Mouse (Mus musculus) cerebellum, adult 2 months (tissue): Measurements from ENCODE around the gene Rsu1. TPM values are rescaled to one million over a fixed set of nuclear protein-coding genes. Genes with fewer than 3 reads are reported as not detected.

Experiments
- DNase-seq, 2 experiments: peaks; one replicate each; pipeline ENCODE4 v3.0.0; 2021
- H3K27ac ChIP-seq: fragments of 200-500 bp; 2 replicates; pipeline ENCODE4 v1.5.1; 2012; ENCODE audit warnings: low read length, control low read depth, inconsistent platforms; ENCODE audit not compliant: insufficient read depth
- H3K27me3 ChIP-seq: fragments of 200-500 bp; 2 replicates; pipeline ENCODE4 v1.6.1; 2012; ENCODE audit warnings: inconsistent platforms, mild to moderate bottlenecking, low read length, moderate library complexity; ENCODE audit not compliant: control insufficient read depth, insufficient read depth
- H3K4me1 ChIP-seq: fragments of 200-500 bp; 2 replicates; pipeline ENCODE4 v1.6.1; 2011; ENCODE audit warnings: low read length; ENCODE audit not compliant: control insufficient read depth, insufficient read depth
- H3K4me3 ChIP-seq: fragments of 200-500 bp; replicated peaks from 2 replicates; pipeline ENCODE3; 2011; ENCODE audit warnings: mild to moderate bottlenecking, low read depth, low read length, control low read depth; ENCODE audit not compliant: insufficient read depth
- CTCF ChIP-seq: fragments of 200-500 bp; IDR thresholded peaks from 2 replicates; pipeline ENCODE4 v1.5.1; 2011; ENCODE audit warnings: low read depth, mild to moderate bottlenecking, control low read depth, low read length, moderate library complexity, borderline replicate concordance; ENCODE audit not compliant: insufficient read depth
- POLR2A ChIP-seq: fragments of 200-500 bp; IDR thresholded peaks from 2 replicates; pipeline ENCODE4 v1.6.1; 2011; ENCODE audit warnings: low read length, control low read depth, borderline replicate concordance; ENCODE audit not compliant: insufficient read depth
- WGBS: fragments of 180-500 bp; shearing (Covaris S2); methylation state at CpG from one replicate; pipeline ENCODE4 v1.1.7; 2018; 5-methylcytosine and 5-hydroxymethylcytosine counted together
- polyA plus RNA-seq: library from polyadenylated mRNA; depleted of rRNA; stranded (reverse); fragments of >200 nt; gene quantifications from 2 replicates; pipeline ENCODE4 v1.2.3, GENCODE M21; 2012

The Rsu1 gene
- polyA plus RNA-seq, 1 experiment: 34.3 TPM

DNA sequence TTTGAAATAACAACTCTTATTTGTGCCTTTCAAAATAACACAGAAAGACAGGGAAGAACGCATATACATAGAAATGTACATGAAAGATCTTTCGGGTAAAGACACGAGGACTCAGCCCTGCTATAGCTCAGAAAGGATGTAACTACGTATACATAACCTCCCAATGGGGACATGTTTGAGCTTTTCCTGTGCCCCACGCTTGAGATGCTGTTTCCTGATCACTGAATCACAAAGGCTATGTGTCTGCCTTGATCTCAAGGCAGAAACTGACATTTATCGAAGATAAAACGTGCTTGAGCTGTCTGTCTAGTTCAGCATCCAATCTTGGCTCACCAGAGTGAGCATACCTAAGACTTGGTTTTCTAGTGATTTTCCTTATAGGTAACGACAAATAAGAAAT, 138.8 kb downstream of the Rsu1 start:
- TF ChIP-seq POLR2A: no peak
- TF ChIP-seq CTCF: no peak
- H3K4me3 ChIP-seq: no peak overlapping the region
- H3K27ac ChIP-seq: no peak overlapping the region
- 85% methylated on average over 8 of the region's 8 CpGs for WGBS
- H3K27me3 ChIP-seq: no peaks in the 10 kb centered on the region
- no peaks in the 10 kb centered on the region for H3K4me1 ChIP-seq
- DNase-seq: no peak

DNA sequence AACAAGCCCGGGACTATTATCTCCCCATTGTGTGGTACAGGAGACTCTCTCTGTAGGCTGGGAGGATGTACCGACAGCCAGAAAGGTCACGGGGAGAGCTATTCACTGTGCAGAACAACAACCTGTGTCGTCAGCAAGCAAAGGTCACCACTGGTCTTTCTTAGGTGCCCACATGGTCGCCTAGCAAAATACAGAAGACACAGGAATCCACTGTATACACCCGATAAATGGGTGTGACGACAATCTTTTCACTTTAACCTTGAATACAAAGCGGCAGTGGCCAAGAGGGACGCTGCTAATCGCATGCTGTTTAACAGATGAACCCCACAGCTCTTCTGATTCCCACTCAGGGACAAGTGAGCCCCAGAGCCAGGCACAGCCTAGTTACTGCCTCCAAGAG, 141.4 kb downstream of the Rsu1 start:
- Histone ChIP-seq H3K27me3 (no peaks in the 10 kb centered on the region), H3K4me1 (no peaks in the 10 kb centered on the region), H3K27ac (no peak overlapping the region), H3K4me3 (no peak overlapping the region)
- no peak for TF ChIP-seq POLR2A
- TF ChIP-seq CTCF: no peak
- no peak for DNase-seq
- WGBS: 18% methylated on average over 10 of the region's 10 CpGs

DNA sequence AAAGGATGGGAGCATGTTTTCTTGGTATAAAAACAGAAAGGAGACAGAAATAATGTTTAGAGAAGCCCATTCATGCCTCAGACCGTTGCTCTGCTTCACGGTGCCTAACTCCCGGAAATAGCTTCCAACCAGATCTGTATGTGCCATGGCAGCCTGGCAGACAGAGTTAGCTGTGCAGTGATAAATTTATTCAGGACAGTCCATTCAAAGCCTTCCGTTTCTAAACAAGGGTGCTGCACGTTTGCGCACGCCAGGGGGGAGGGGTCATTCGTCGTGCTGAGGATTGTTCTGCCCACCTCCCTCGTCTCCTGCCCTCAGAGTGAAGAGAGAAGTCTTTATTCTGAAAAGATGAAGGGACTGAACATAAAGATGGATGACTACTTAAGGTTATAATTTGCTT, 141.9 kb downstream of the Rsu1 start:
- no peak overlapping the region for H3K4me3 ChIP-seq
- no peaks in the 10 kb centered on the region for H3K27me3 ChIP-seq
- TF ChIP-seq POLR2A (no peak), CTCF (no peak)
- H3K4me1 ChIP-seq: no peaks in the 10 kb centered on the region
- WGBS: 26% methylated on average over 10 of the region's 10 CpGs
- peak; percentile 3 to 12 for DNase-seq
- no peak overlapping the region for H3K27ac ChIP-seq

DNA sequence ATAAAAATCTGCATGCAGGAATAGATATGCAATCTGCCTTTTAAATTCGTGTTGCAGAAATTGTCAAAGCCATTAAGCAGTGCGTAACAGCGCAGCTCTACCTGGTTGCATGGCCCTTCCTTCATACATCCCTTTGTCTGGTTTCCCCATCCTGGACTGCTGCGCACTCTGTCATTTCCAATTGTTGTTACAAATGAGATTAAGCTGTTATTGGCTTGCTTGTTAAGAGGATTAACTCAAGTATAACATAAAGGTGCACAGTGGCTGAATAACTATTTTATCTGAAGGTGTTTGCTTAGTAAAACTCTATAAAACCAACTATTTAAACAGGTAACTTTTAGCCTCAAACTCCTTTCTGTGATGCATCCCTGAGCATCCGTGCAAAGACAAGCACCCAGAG, 150.8 kb downstream of the Rsu1 start:
- 91% methylated on average over 5 of the region's 5 CpGs for WGBS
- Histone ChIP-seq H3K27ac (no peak overlapping the region), H3K27me3 (no peaks in the 10 kb centered on the region), H3K4me3 (no peak overlapping the region), H3K4me1 (no peaks in the 10 kb centered on the region)
- TF ChIP-seq CTCF (no peak), POLR2A (no peak)
- no peak for DNase-seq

DNA sequence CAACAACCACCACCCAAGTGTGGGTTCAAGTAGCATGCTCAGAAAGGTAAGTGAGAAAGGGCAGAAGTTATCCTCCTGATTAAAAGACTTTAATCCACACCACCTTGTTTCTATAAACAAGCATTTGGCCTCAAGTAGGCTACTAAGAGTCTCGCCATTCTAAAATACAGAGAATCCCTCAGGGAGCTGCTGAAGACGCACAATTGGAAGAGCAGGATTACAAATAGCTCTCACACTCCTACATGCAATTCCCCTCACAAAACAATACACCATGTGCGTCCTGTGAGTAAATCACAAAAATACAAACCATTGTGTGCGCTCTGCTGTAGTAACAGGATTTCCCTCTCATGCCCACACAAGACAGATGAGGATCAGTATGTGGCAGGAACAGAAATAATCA, 153.3 kb downstream of the Rsu1 start:
- no peak for DNase-seq
- 77% methylated on average over 4 of the region's 4 CpGs for WGBS

DNA sequence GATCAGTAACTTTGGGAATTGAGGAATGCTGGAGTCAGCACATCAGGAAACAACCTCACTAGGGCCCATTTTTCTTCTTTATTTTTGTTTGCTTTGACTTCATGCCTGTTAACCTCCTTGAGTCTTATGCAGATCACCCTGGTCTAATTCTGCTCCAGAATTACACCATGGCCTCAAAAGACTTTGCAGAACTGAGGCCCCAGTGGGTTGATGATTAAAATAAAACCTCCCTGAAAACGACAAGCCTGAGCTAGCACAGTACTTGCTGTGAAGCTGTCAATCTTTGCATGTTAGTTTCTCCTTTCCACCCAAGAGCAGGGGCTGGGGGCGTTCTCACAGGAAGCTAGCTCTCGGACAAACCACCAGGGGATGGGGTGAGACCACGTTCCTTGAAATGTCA, 164.7 kb downstream of the Rsu1 start:
- 32% methylated on average over 4 of the region's 4 CpGs for WGBS
- TF ChIP-seq POLR2A (no peak), CTCF (no peak)
- Histone ChIP-seq H3K4me1 (no peaks in the 10 kb centered on the region), H3K27ac (no peak overlapping the region), H3K4me3 (no peak overlapping the region), H3K27me3 (no peaks in the 10 kb centered on the region)
- no peak for DNase-seq

More for the DNA sequence above, 153.3 kb downstream of the Rsu1 start:
- Histone ChIP-seq H3K4me3 (no peak overlapping the region), H3K4me1 (no peaks in the 10 kb centered on the region), H3K27ac (no peak overlapping the region), H3K27me3 (no peaks in the 10 kb centered on the region)
- TF ChIP-seq CTCF (no peak), POLR2A (no peak)

DNA sequence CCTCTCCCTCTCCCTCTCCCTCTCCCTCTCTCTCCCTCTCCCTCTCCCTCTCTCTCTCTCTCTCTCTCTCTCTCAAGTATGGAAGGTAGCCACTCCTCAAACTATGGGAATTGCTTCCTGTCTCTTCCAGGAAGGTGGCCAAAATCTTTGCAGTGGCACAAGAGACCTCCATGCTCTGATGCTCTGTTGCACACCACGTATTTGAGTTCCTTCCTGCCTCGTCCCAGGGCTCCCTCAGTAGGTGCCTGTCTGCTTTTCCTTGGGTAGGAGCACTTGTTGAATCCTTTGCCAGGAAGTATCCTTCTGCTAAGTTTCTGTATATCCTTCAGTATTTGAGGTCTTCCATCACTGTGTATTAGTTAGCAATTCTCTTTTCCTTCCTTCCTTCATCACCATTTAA, 166.8 kb downstream of the Rsu1 start:
- no peak overlapping the region for H3K4me3 ChIP-seq
- 22% methylated on average over 2 of the region's 2 CpGs for WGBS
- no peaks in the 10 kb centered on the region for H3K27me3 ChIP-seq
- DNase-seq: no peak
- TF ChIP-seq POLR2A (no peak), CTCF (no peak)
- H3K4me1 ChIP-seq: no peaks in the 10 kb centered on the region
- H3K27ac ChIP-seq: no peak overlapping the region

DNA sequence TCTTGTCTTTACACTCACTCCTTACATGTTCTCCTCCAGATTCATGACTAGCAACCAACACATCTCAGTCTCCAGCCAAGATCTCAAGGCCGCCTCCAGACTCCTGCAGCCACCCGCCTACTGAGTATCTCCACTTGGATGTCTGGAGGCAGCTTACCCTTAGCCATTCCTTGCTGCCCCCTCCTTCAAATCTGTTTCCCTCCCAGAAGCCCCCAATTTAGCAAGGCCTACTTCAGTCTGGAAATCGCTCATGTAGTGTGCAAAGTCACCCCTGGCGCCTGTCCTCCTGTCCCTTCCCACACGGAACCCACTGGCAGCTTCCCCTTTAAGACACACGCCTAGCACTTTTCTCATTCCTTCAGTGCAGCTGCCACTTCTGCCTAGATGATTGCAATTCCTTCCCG, 167.4 kb downstream of the Rsu1 start:
- Histone ChIP-seq H3K4me3 (no peak overlapping the region), H3K27me3 (no peaks in the 10 kb centered on the region), H3K27ac (no peak overlapping the region), H3K4me1 (no peaks in the 10 kb centered on the region)
- TF ChIP-seq POLR2A: no peak
- no peak for TF ChIP-seq CTCF
- 68% methylated on average over 7 of the region's 7 CpGs for WGBS
- DNase-seq: no peak
